In the genomic region with DNA sequence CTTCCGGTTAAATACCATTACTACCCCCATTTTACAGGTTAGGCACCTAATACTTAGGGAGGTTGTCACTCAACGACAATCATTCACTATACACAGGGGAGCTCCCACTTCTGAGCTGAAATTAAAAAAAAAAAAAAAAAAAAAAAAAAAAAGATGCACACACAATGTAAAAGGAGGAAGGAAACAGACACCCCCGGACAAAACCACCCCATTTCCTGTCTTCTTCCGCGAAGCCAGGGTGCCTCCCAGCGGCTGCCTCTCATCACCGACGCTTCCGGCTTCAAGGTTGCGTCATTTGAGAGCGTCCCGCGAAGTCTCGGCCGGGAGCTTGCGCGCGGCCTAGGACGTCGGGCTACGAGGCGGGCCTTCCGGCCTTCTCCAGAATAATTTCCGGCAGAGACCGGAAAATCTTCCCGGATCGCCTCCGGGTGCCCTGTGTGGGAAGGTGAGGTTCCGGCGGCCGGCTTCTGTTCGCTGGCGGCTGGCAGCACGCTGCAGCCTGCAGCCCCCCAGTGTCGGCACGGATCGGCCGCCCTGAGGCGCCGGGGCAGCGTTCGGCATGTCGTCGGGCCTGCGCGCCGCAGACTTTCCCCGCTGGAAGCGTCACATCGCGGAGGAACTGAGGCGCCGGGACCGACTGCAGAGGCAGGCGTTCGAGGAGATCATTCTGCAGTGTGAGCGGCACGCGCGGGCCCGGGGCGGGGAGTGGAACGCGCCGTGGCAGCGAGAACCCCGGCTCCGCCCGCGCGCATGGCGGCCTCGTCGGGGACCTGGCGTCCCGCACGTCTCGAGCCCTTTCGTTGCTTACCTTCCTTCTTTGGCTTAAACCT, we compare ENCODE assay signal across 8 mouse cellular contexts. TPM values are rescaled to one million over a fixed set of nuclear protein-coding genes. Genes with fewer than 3 reads are reported as not detected.
A peak's percentile ranks its signal among the peaks of the same experiment; 100 is the strongest.
DNase-seq lines count a peak whose midpoint lies in the region; ATAC-seq lines count a peak whose summit lies in the region.

A gene (plus strand): TSS at position 230 of the 830 bp plus-strand sequence.

- peak within 1 kb of the TSS; percentile 95 for H3K9ac ChIP-seq in hindbrain, embryonic 14.5 days

- H3K4me3 ChIP-seq in hindbrain, embryonic 14.5 days (replicated peaks; ENCODE audit: low read length): peak within 1 kb of the TSS; percentile 99

- H3K27ac ChIP-seq in hindbrain, embryonic 14.5 days: peak within 1 kb of the TSS; percentile 92

- WGBS in hindbrain, embryonic 14.5 days: under 1% methylated on average over 79 of the region's 79 CpGs

- peak within 1 kb of the TSS; percentile 81 for H3K4me2 ChIP-seq in hindbrain, embryonic 14.5 days (replicated peaks)

- no peaks in the 10 kb centered on the region for H3K9me3 ChIP-seq in hindbrain, embryonic 14.5 days (ENCODE audit: control insufficient read depth, low read length)

- ATAC-seq in hindbrain, embryonic 14.5 days (ENCODE audit: low FRiP score): peak; percentile 99

- peak; percentile 96 for DNase-seq in R1 (ENCODE audit: low read depth, low spot score)
- peak; percentile 96 to 97 for DNase-seq in cerebellum, postnatal 25 days
- DNase-seq in frontal cortex, postnatal 25 days (ENCODE audit: low spot score in 2 of 2): peak; percentile 89 to 93
- DNase-seq in hindbrain, embryonic 14.5 days (ENCODE audit: low spot score): peak; percentile 97
- peak; percentile 95 to 98 for DNase-seq in layer of hippocampus, postnatal 36 days
- DNase-seq in lung, postnatal 36 days: peak; percentile 97
- DNase-seq in retina, postnatal 1 day: peak; percentile 97
- peak; percentile 81 to 92 for DNase-seq in urinary bladder, adult 18-20 months (ENCODE audit: low spot score in 2 of 2)

- peaks cover 27% of the 10 kb centered on the region for H3K36me3 ChIP-seq in hindbrain, embryonic 14.5 days (replicated peaks; ENCODE audit: control insufficient read depth, insufficient read depth)

- peaks cover 9% of the 10 kb centered on the region for H3K4me1 ChIP-seq in hindbrain, embryonic 14.5 days (replicated peaks; ENCODE audit: control insufficient read depth, insufficient read depth, low read length)

- no peaks in the 10 kb centered on the region for H3K27me3 ChIP-seq in hindbrain, embryonic 14.5 days (ENCODE audit: control insufficient read depth, insufficient read depth, low read length)

RNA-seq across cellular contexts. Expression of the gene that starts here (rescaled TPM):
- 66.8 and 79.4 TPM in 2 replicates for polyA plus RNA-seq in hindbrain, embryonic 14.5 days (2014; fragmentation: Nextera tagmentation; extraction: Ambion mirVana)
- total RNA-seq in layer of hippocampus, postnatal 36 days (2021): 10 to 100 TPM; 60.0 to 66.0 TPM

Comparison
In these comparisons a context has a peak if more than half of its experiments do, and no peak if none do; other contexts are left out.
1. Peak in every context shown above with its lines: DNase-seq, ATAC-seq, H3K4me3 ChIP-seq and H3K27ac ChIP-seq.